Mouse (Mus musculus): Measurements from ENCODE around the gene Nelfa. TPM values are rescaled to one million over a fixed set of nuclear protein-coding genes. Genes with fewer than 3 reads are reported as not detected.
"Not testable (repeated sequence)": the region's sequence is repeated elsewhere in the genome, so short reads cannot be mapped to it uniquely, and the experiment has no call there.

The Nelfa gene
- polyA plus RNA-seq, 1 experiment, result 20.2 TPM

GRCm38 (mm10) chr5:33948314-33948713 lies 12.1 kb upstream of the Nelfa start:
- TF ChIP-seq POLR2A (IDR thresholded peaks at IDR 0.05; ENCODE audit: borderline replicate concordance, low read depth, low read length), result no peak
- TF ChIP-seq CTCF (IDR thresholded peaks at IDR 0.05; ENCODE audit: low read depth, low read length), result no peak
- H3K27ac ChIP-seq (ENCODE audit: insufficient read depth, low read depth, low read length), result no peak overlapping the region
- H3K4me1 ChIP-seq (ENCODE audit: control insufficient read depth, insufficient read depth, low read length), result no peaks in the 10 kb centered on the region

DNA sequence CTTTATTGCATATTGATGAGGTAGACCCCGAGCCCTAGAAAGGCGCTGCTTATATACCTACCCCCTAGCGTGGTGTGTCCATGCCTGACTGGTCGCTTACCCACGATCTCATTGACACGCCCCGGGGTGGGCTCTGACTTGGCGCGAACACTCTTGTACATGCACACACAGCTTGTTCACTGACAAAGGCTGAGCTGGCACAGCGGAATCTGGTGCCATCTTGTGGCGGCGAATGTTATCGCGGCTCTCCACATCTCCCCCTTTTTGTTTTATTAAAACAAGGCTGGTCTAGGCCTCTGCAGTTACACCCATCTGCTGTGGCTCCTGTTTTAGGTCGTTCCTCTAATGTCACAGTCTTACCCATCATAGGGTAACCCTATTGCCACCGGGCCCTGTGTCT lies 10.8 kb upstream of the Nelfa start:
- not testable (repeated sequence) for H3K4me1 ChIP-seq (ENCODE audit: control insufficient read depth, insufficient read depth, low read length); H3K4me3 ChIP-seq (ENCODE audit: insufficient read depth, low read length); H3K27ac ChIP-seq (ENCODE audit: insufficient read depth, low read depth, low read length)

More at GRCm38 (mm10) chr5:33948314-33948713, 12.1 kb upstream of the Nelfa start:
- H3K4me3 ChIP-seq (ENCODE audit: insufficient read depth, low read length), result no peak overlapping the region

DNA sequence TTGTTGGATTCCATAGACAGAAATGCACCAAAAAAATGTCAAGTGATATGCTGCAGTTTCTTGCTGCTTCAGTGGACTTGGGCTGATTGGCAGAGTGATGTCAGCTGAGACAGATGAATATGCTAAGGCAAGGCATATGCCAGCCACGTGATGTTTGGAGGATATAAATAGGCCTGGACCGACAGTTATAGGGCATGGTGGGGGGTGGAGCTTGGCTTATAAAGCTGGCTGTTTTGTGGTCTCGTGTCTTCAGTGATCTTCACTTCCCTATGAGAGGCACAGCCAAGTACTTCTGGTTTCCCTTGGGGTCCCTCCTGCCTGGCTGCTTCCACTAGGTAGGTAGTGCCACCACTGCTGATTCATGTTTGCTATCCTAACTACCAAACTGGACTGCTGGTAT lies 2.2 kb upstream of the Nelfa start:
- TF ChIP-seq CTCF (IDR thresholded peaks at IDR 0.05; ENCODE audit: low read depth, low read length), result no peak
- no peak for TF ChIP-seq POLR2A (IDR thresholded peaks at IDR 0.05; ENCODE audit: borderline replicate concordance, low read depth, low read length)
- Histone ChIP-seq H3K4me3 (ENCODE audit: insufficient read depth, low read length) (no peak overlapping the region), H3K4me1 (ENCODE audit: control insufficient read depth, insufficient read depth, low read length) (peaks cover 22% of the 10 kb centered on the region), H3K27ac (ENCODE audit: insufficient read depth, low read depth, low read length) (peak overlapping the region; percentile 94)

GRCm38 (mm10) chr5:33937230-33937629 lies 1.0 kb upstream of the Nelfa start:
- Histone ChIP-seq H3K4me3 (ENCODE audit: insufficient read depth, low read length) (no peak overlapping the region; the same call in 1 of the 2 replicates), H3K4me1 (ENCODE audit: control insufficient read depth, insufficient read depth, low read length) (peaks cover 30% of the 10 kb centered on the region), H3K27ac (ENCODE audit: insufficient read depth, low read depth, low read length) (no peak overlapping the region)
- TF ChIP-seq POLR2A (IDR thresholded peaks at IDR 0.05; ENCODE audit: borderline replicate concordance, low read depth, low read length), result no peak
- TF ChIP-seq CTCF (IDR thresholded peaks at IDR 0.05; ENCODE audit: low read depth, low read length), result no peak

DNA sequence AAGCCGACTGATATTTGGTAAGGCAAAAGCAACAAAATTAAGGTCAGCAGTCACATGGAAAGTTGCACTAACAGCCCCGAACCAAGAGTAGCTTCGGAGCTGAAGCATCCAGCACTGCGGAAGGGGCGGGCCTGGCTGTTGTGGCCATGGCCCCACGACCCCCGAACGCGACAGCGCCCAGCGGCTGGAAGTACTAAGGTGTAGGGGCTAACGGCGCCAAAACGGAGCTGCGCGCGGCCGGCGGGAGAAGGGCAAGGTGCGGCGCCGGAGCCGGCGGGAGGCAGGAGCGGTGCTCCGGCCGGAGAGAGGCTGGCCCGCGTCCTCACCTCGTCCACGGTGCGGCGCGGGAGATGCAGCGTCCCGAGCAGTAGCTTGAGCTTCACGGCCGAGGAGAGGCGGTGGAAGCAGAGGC lies 507 bp downstream of the Nelfa start:
- H3K27ac ChIP-seq (ENCODE audit: insufficient read depth, low read depth, low read length), result peak overlapping the region; percentile 71

GRCm38 (mm10) chr5:33934877-33935276 lies 1.3 kb downstream of the Nelfa start:
- H3K4me1 ChIP-seq (ENCODE audit: control insufficient read depth, insufficient read depth, low read length), result peaks cover 31% of the 10 kb centered on the region
- H3K4me3 ChIP-seq (ENCODE audit: insufficient read depth, low read length), result peak overlapping the region; percentile 31
- TF ChIP-seq CTCF (IDR thresholded peaks at IDR 0.05; ENCODE audit: low read depth, low read length) (no peak), POLR2A (IDR thresholded peaks at IDR 0.05; ENCODE audit: borderline replicate concordance, low read depth, low read length) (no peak)
- H3K27ac ChIP-seq (ENCODE audit: insufficient read depth, low read depth, low read length), result no peak overlapping the region

More for the DNA sequence above, 507 bp downstream of the Nelfa start:
- H3K4me3 ChIP-seq (ENCODE audit: insufficient read depth, low read length), result peak overlapping the region; percentile 77
- TF ChIP-seq POLR2A (IDR thresholded peaks at IDR 0.05; ENCODE audit: borderline replicate concordance, low read depth, low read length) (no peak), CTCF (IDR thresholded peaks at IDR 0.05; ENCODE audit: low read depth, low read length) (no peak)
- peaks cover 31% of the 10 kb centered on the region for H3K4me1 ChIP-seq (ENCODE audit: control insufficient read depth, insufficient read depth, low read length)

- Histone ChIP-seq H3K4me3 (ENCODE audit: insufficient read depth, low read length) (peak overlapping the region; percentile 14; the same call in 1 of the 2 replicates), H3K4me1 (ENCODE audit: control insufficient read depth, insufficient read depth, low read length) (peaks cover 31% of the 10 kb centered on the region), H3K27ac (ENCODE audit: insufficient read depth, low read depth, low read length) (no peak overlapping the region)
- no peak for TF ChIP-seq CTCF (IDR thresholded peaks at IDR 0.05; ENCODE audit: low read depth, low read length)
- no peak for TF ChIP-seq POLR2A (IDR thresholded peaks at IDR 0.05; ENCODE audit: borderline replicate concordance, low read depth, low read length)
These were observed 2.1 kb downstream of the Nelfa start for GRCm38 (mm10) chr5:33934081-33934480.

DNA sequence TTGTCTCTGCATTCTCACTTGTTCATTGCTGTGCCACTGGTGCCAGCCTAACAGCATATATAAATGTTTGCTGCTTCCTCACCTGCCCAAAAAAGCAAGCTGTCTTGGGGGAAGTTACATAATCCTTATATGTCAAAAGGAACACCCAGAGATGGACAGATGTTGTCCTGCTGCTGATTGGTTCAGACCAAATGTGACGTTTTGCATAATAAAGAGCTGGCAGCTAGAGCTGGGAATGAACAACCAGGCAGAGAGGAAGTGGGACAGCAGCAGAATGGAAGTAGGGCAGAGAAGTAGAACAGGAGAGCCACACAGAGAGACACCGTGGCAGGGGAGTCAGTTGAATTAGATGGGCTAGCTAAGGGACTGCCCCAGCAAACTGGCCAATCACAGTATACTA lies 3.8 kb downstream of the Nelfa start:
- no peak overlapping the region for H3K4me3 ChIP-seq (ENCODE audit: insufficient read depth, low read length)
- TF ChIP-seq CTCF (IDR thresholded peaks at IDR 0.05; ENCODE audit: low read depth, low read length) (no peak), POLR2A (IDR thresholded peaks at IDR 0.05; ENCODE audit: borderline replicate concordance, low read depth, low read length) (no peak)
- H3K4me1 ChIP-seq (ENCODE audit: control insufficient read depth, insufficient read depth, low read length), result peaks cover 20% of the 10 kb centered on the region
- no peak overlapping the region for H3K27ac ChIP-seq (ENCODE audit: insufficient read depth, low read depth, low read length)

DNA sequence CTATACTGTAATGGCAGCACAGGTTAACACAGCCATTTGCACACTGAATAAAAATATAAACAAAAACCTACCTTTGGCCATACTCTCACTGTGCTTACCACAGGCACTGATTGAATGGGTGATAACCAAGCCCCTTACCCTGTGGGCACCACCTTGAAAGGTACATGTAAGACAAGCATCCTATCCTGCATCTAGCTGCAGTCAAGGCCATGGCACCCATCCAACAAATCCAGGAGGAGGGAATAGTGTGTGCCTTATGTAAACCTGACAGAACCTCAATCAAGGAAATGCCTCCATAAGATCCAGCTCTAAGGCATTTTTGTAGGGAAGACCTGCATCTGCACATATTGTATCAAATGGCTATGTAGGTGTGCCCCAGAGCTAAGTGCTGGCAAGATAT lies 10.0 kb downstream of the Nelfa start:
- peaks cover 14% of the 10 kb centered on the region for H3K4me1 ChIP-seq (ENCODE audit: control insufficient read depth, insufficient read depth, low read length)
- H3K4me3 ChIP-seq (ENCODE audit: insufficient read depth, low read length), result no peak overlapping the region
- TF ChIP-seq CTCF (IDR thresholded peaks at IDR 0.05; ENCODE audit: low read depth, low read length) (no peak), POLR2A (IDR thresholded peaks at IDR 0.05; ENCODE audit: borderline replicate concordance, low read depth, low read length) (no peak)
- H3K27ac ChIP-seq (ENCODE audit: insufficient read depth, low read depth, low read length), result no peak overlapping the region

- no peak overlapping the region for H3K27ac ChIP-seq (ENCODE audit: insufficient read depth, low read depth, low read length)
- TF ChIP-seq POLR2A (IDR thresholded peaks at IDR 0.05; ENCODE audit: borderline replicate concordance, low read depth, low read length) (no peak), CTCF (IDR thresholded peaks at IDR 0.05; ENCODE audit: low read depth, low read length) (no peak)
- no peak overlapping the region for H3K4me3 ChIP-seq (ENCODE audit: insufficient read depth, low read length)
- peaks cover 22% of the 10 kb centered on the region for H3K4me1 ChIP-seq (ENCODE audit: control insufficient read depth, insufficient read depth, low read length)
These were observed 13.6 kb downstream of the Nelfa start for GRCm38 (mm10) chr5:33922566-33922965.

All from bone marrow macrophage, adult 2 months (primary cell).